Mouse (Mus musculus) liver, embryonic 14.5 days (tissue): Measurements from ENCODE around the gene Cyp1a2. TPM values are rescaled to one million over a fixed set of nuclear protein-coding genes. Genes with fewer than 3 reads are reported as not detected.

ENCODE experiments used
- ATAC-seq: fragments of 200-750 bp; cut with Nextera tagmentation; 2 replicates; pipeline ENCODE4 v1.8.0; 2017; ENCODE audit warnings: moderate number of reproducible peaks, mild to moderate bottlenecking, moderate library complexity; ENCODE audit not compliant: insufficient read depth
- DNase-seq, 3 experiments: peaks; one replicate each; pipeline ENCODE4 v3.0.0-alpha.2; 2012 to 2013; ENCODE audit warnings: low read depth in 3 of 3, low spot score in 3 of 3
- H3K27ac ChIP-seq: fragments of 300-500 bp; sonication (generic); 2 replicates; pipeline ENCODE4 v1.5.1; 2014; ENCODE audit warnings: moderate library complexity, mild to moderate bottlenecking, control low read depth, inconsistent platforms
- H3K27me3 ChIP-seq: fragments of 300-500 bp; sonication (generic); 2 replicates; pipeline ENCODE4 v1.6.1; 2014; ENCODE audit warnings: mild to moderate bottlenecking, low read length, moderate library complexity; ENCODE audit not compliant: control insufficient read depth, insufficient read depth
- H3K36me3 ChIP-seq: fragments of 300-500 bp; sonication (generic); replicated peaks from 2 replicates; pipeline ENCODE4 v1.6.1; 2014; ENCODE audit warnings: low read depth; ENCODE audit not compliant: control insufficient read depth, insufficient read depth
- H3K4me1 ChIP-seq, 2 experiments: fragments of 200-500 bp in 1 of 2; fragments of 300-500 bp in 1 of 2; sonication (generic) in 1 of 2; replicated peaks; 2 replicates each; pipeline ENCODE4 v1.6.1; 2012 to 2014; ENCODE audit warnings: antibody characterized with exemption in 1 of 2, inconsistent platforms in 1 of 2, low read length in 1 of 2; ENCODE audit not compliant: control insufficient read depth in 2 of 2, insufficient read depth in 2 of 2
- H3K4me2 ChIP-seq: fragments of 300-500 bp; sonication (generic); 2 replicates; pipeline ENCODE4 v1.6.1; 2014; ENCODE audit warnings: low read depth, mild to moderate bottlenecking, control low read depth, moderate library complexity
- H3K4me3 ChIP-seq, 2 experiments: fragments of 200-500 bp in 1 of 2; fragments of 300-500 bp in 1 of 2; sonication (generic) in 1 of 2; 2 replicates each; pipeline ENCODE4 v1.5.1; 2012 to 2014; ENCODE audit warnings: low read depth in 2 of 2, low read length in 2 of 2, mild to moderate bottlenecking in 2 of 2, control low read depth in 1 of 2, inconsistent platforms in 1 of 2, moderate library complexity in 1 of 2; ENCODE audit not compliant: insufficient read depth in 1 of 2
- H3K9ac ChIP-seq: fragments of 300-500 bp; sonication (generic); replicated peaks from 2 replicates; pipeline ENCODE4 v1.6.1; 2014; ENCODE audit warnings: mild to moderate bottlenecking, control low read depth, moderate library complexity
- H3K9me3 ChIP-seq: fragments of 300-500 bp; sonication (generic); 2 replicates; pipeline ENCODE4 v1.6.1; 2016; ENCODE audit warnings: low read length, mixed read lengths; ENCODE audit not compliant: control insufficient read depth
- CTCF ChIP-seq: IDR thresholded peaks from 2 replicates; pipeline ENCODE4 v1.5.1; 2016; ENCODE audit warnings: antibody characterized with exemption, low read depth, control low read depth
- EP300 ChIP-seq: IDR thresholded peaks from 2 replicates; pipeline ENCODE4 v1.6.1; 2016; ENCODE audit warnings: antibody characterized with exemption, low read depth
- WGBS: fragments of 180-500 bp; shearing (Covaris S2); extraction: QIAGEN DNeasy Blood & Tissue Kit; methylation state at CpG from one replicate; pipeline ENCODE4 v1.1.7; 2014; ENCODE audit not compliant: insufficient replicate concordance; 5-methylcytosine and 5-hydroxymethylcytosine counted together
- polyA plus RNA-seq, 2 experiments: library from polyadenylated mRNA; depleted of rRNA in 1 of 2; stranded (reverse) in 1 of 2; unstranded in 1 of 2; fragments of >200 nt; fragmentation: Nextera tagmentation in 1 of 2; extraction: Ambion mirVana in 1 of 2; gene quantifications; 2 replicates each; pipeline versions ENCODE4 v1.2.1 to v1.2.3; 2012 to 2014

Cyp1a2 gene
- polyA plus RNA-seq (2012; rRNA removed) (0.06 and 0.11 TPM in 2 replicates), polyA plus RNA-seq (2014; fragmentation: Nextera tagmentation; extraction: Ambion mirVana) (0.11 and 0.18 TPM in 2 replicates)

DNA sequence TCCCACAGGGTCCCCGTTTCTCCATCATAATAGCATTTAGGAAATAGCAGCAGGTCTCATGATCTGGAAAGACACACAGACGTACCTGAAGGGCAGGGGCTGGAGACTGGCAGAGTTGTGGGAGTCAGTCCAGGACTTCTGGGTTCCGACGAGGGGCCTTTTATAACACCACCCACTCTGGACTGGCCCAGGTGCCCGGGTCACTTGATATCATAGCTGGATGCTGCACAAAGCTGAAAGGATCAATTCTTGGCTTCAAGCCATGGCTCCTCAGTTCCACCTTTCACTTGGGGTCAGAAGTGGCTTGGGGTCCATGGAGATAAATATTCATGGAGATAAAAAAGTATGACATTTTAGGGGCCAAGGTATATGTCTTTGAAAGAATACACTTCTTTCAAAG, at the start of gene Cyp1a2:
Gene Cyp1a2 (minus strand): TSS at position 184 of the 400 bp plus-strand sequence.
- Histone ChIP-seq H3K4me2 (no peak within 1 kb of the TSS), H3K9me3 (no peaks in the 10 kb centered on the region), H3K27ac (no peak within 1 kb of the TSS), H3K27me3 (no peaks in the 10 kb centered on the region), H3K36me3 (no peaks in the 10 kb centered on the region), H3K4me3 (no peak within 1 kb of the TSS), H3K9ac (no peak within 1 kb of the TSS), H3K4me1 (no peaks in the 10 kb centered on the region)
- no peak for TF ChIP-seq EP300
- TF ChIP-seq CTCF: no peak
- 53% methylated on average over 5 of the region's 5 CpGs for WGBS
- no peak for ATAC-seq
- no peak for DNase-seq

- TF ChIP-seq CTCF (peak; percentile 59), EP300 (no peak)
- H3K27ac ChIP-seq: no peak overlapping the region
- peaks cover 0 to 6% of the 10 kb centered on the region in 2 experiments; a peak in 2 of 4 replicates for H3K4me1 ChIP-seq
- ATAC-seq (no peak), DNase-seq (no peak)
- no peaks in the 10 kb centered on the region for H3K9me3 ChIP-seq
- H3K4me3 ChIP-seq: no peak overlapping the region
- H3K9ac ChIP-seq: no peak overlapping the region
- peaks cover 18% of the 10 kb centered on the region for H3K36me3 ChIP-seq
- no peak overlapping the region for H3K4me2 ChIP-seq
- no peaks in the 10 kb centered on the region for H3K27me3 ChIP-seq
- WGBS: 94% methylated on average over 1 of the region's 1 CpGs
Observed at GRCm38 (mm10) chr9:57728312-57728711, 44.8 kb upstream of the Cyp1a2 start.

GRCm38 (mm10) chr9:57724701-57725100, 41.2 kb upstream of the Cyp1a2 start:
- TF ChIP-seq EP300: no peak
- no peak for TF ChIP-seq CTCF
- Histone ChIP-seq H3K4me3 (no peak overlapping the region), H3K27me3 (no peaks in the 10 kb centered on the region), H3K36me3 (peaks cover 23% of the 10 kb centered on the region), H3K9me3 (no peaks in the 10 kb centered on the region), H3K9ac (no peak overlapping the region), H3K4me1 (peaks cover 0 to 7% of the 10 kb centered on the region in 2 experiments; a peak in 2 of 4 replicates), H3K27ac (no peak overlapping the region), H3K4me2 (no peak overlapping the region)
- WGBS: 83% methylated on average over 3 of the region's 3 CpGs
- ATAC-seq: no peak
- no peak for DNase-seq

DNA sequence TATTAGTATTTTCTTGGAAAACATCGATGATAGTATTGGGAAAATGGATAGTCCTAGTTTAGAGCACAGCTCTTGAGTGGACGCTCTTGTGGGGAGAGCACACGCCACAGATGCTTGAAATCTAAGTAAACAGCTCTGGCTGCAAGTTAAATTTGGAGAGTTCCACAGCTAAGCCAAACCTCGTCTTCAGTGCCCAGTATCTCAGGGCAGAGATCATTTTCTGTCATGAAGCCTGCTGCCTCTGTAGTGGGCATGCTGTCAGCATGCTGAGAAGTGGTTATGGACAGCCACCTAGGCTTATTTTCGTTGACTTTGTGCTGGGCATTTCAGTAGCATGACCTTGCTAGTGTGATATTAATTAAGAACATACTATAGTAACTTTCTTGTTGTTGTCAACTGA, 40.3 kb upstream of the Cyp1a2 start:
- Histone ChIP-seq H3K36me3 (peaks cover 17% of the 10 kb centered on the region), H3K9me3 (no peaks in the 10 kb centered on the region), H3K4me1 (peaks cover 0 to 7% of the 10 kb centered on the region in 2 experiments; a peak in 2 of 4 replicates), H3K4me2 (no peak overlapping the region), H3K9ac (no peak overlapping the region), H3K27me3 (no peaks in the 10 kb centered on the region), H3K27ac (no peak overlapping the region), H3K4me3 (no peak overlapping the region)
- no peak for TF ChIP-seq CTCF
- no peak for TF ChIP-seq EP300
- ATAC-seq: no peak
- WGBS: 76% methylated on average over 5 of the region's 5 CpGs
- DNase-seq: no peak

- no peaks in the 10 kb centered on the region for H3K27me3 ChIP-seq
- no peak overlapping the region for H3K4me3 ChIP-seq
- H3K9me3 ChIP-seq: no peaks in the 10 kb centered on the region
- 0 out of 2 replicates have a peak overlapping the region, but pooled peaks have one; percentile 31 for H3K4me2 ChIP-seq
- no peak for TF ChIP-seq CTCF
- TF ChIP-seq EP300: no peak
- H3K27ac ChIP-seq: no peak overlapping the region
- H3K4me1 ChIP-seq: peaks cover 0 to 7% of the 10 kb centered on the region in 2 experiments; a peak in 2 of 4 replicates
- H3K9ac ChIP-seq: no peak overlapping the region
- WGBS: 55% methylated on average over 5 of the region's 5 CpGs
- peak; percentile 39; the same call in 1 of the 2 replicates for ATAC-seq
- peaks cover 19% of the 10 kb centered on the region for H3K36me3 ChIP-seq
- DNase-seq: peak in 2 of 3 experiments; percentile 20 to 40
Observed at GRCm38 (mm10) chr9:57723315-57723715, 39.8 kb upstream of the Cyp1a2 start.
